Mouse (Mus musculus) frontal cortex, postnatal 10 days (tissue): Measurements from ENCODE around the gene Olfr585.

Source experiments
- DNase-seq, 2 experiments: peaks; one replicate each; pipeline ENCODE4 v3.0.0; 2022; ENCODE audit warnings: low spot score in 2 of 2, mixed read lengths in 1 of 2

Gene Olfr585

GRCm38 (mm10) chr7:103097420-103097819 lies at the start of gene Olfr585:
Gene Olfr585, plus strand, starts transcription at chr7:103097720.
- DNase-seq, result no peak

- no peak for DNase-seq
Observed at GRCm38 (mm10) chr7:103051000-103051399, 46.5 kb upstream of the Olfr585 start, which contains the start of gene Olfr583. Gene Olfr583, plus strand, starts transcription at chr7:103051300.

DNA sequence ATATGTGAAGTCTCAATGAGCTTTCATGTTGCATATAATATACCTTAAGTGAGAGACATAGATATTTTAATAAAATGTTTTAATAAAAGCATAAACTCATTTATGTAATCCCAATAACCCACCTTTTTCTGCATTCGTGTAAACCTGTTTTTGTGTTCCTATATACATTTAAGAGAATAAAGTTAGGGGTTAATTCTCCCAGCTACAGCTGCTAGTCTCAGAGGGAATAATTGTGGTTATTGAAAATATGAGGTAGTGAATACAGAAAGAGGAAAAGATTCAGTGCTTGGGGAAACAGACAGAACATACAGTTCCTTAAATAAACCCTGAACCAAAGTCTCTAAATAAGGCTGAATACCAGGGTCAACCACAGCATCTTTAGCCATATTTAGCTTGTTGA lies 15.9 kb upstream of the Olfr585 start, which contains the start of gene Olfr584:
TSS of gene Olfr584 (plus strand) at position 301 of the 400 bp plus-strand sequence.
- DNase-seq, result no peak

DNA sequence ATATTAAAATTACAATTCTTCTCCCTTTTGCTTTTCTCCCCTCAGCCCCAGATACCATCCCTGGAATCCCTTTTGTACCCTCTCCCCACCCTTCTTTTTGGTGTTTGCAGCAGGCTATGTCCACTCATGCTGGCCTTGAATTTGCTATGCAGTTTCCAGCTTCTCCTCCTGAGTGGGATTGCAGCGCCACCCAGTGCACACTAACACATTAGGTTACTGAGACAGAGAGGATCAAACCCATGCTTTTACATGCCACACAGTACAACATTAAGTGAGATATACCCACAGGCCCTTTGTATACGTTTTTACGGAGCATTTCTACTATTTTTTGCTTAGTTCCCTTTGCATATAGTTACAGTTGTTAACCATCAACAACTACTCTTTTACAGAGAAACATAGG lies 21.9 kb downstream of the Olfr585 start:
- no peak for DNase-seq

GRCm38 (mm10) chr7:103125538-103125937 lies 28.0 kb downstream of the Olfr585 start, which contains the start of gene Olfr586:
Gene Olfr586, minus strand, starts transcription at chr7:103125638.
- no peak for DNase-seq

DNA sequence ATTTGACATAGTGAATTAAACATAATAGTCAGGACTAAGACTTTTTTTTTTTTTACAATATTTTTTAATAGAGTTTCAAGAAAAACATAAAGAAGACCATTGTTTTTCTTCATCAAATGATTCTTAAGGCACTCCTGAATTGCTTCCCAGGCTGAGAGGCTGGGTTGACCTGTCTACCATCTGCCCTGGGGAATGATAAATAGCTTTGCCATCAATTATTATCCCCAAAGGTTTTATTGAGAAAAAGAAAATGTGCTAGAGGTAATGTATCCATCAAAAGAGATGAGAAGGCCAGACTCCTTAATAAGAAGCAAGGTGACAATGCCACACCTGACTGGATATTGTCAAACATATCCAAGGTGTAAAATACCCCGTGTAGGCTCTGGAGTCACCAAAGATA lies 43.1 kb downstream of the Olfr585 start, which contains the start of gene Olfr588-ps1:
TSS of gene Olfr588-ps1 (plus strand) at position 301 of the 400 bp plus-strand sequence.
- no peak for DNase-seq
